Mouse (Mus musculus): ENCODE data around the gene Nectin4.

Gene Nectin4

GRCm38 (mm10) chr1:171360253-171360652, 9.6 kb upstream of the Nectin4 start:
- peak; percentile 42 to 60 for DNase-seq

- peak; percentile 96 for DNase-seq
Observed at GRCm38 (mm10) chr1:171360656-171361055, 9.2 kb upstream of the Nectin4 start, which contains the start of gene Klhdc9. Klhdc9 (minus strand) TSS chr1:171360798.

- DNase-seq, result peak; percentile 76 to 85
Observed at GRCm38 (mm10) chr1:171361106-171362103, 8.5 kb upstream of the Nectin4 start.

GRCm38 (mm10) chr1:171365934-171366333, 4.0 kb upstream of the Nectin4 start:
- DNase-seq, result no peak

- DNase-seq, result no peak
Observed at GRCm38 (mm10) chr1:171372880-171373279, 3.0 kb downstream of the Nectin4 start.

GRCm38 (mm10) chr1:171373946-171374345, 4.0 kb downstream of the Nectin4 start:
- no peak for DNase-seq

GRCm38 (mm10) chr1:171375646-171376097, 5.8 kb downstream of the Nectin4 start:
- no peak for DNase-seq

- no peak for DNase-seq
Observed at GRCm38 (mm10) chr1:171378298-171378697, 8.4 kb downstream of the Nectin4 start.

GRCm38 (mm10) chr1:171379935-171380599, 10.2 kb downstream of the Nectin4 start:
- peak; percentile 87 to 90 for DNase-seq

GRCm38 (mm10) chr1:171382096-171382620, 12.3 kb downstream of the Nectin4 start:
- DNase-seq, result no peak

GRCm38 (mm10) chr1:171384361-171384760, 14.5 kb downstream of the Nectin4 start:
- peak in 1 of 2 experiments; percentile 25 for DNase-seq

GRCm38 (mm10) chr1:171385171-171385570, 15.3 kb downstream of the Nectin4 start:
- no peak for DNase-seq

- DNase-seq, result peak; percentile 64 to 77
Observed at GRCm38 (mm10) chr1:171387099-171387498, 17.2 kb downstream of the Nectin4 start.

- DNase-seq, result peak in 1 of 2 experiments; percentile 23
Observed at GRCm38 (mm10) chr1:171388376-171389102, 18.6 kb downstream of the Nectin4 start, which contains the start of gene Arhgap30. Arhgap30 (plus strand) TSS chr1:171388954.

GRCm38 (mm10) chr1:171390101-171390500, 20.2 kb downstream of the Nectin4 start:
- no peak for DNase-seq

- DNase-seq, result no peak
Observed at GRCm38 (mm10) chr1:171401821-171402220, 31.9 kb downstream of the Nectin4 start.

- no peak for DNase-seq
Observed at GRCm38 (mm10) chr1:171402991-171403390, 33.1 kb downstream of the Nectin4 start.

GRCm38 (mm10) chr1:171407263-171407662, 37.4 kb downstream of the Nectin4 start:
- no peak for DNase-seq

GRCm38 (mm10) chr1:171410231-171410630, 40.3 kb downstream of the Nectin4 start:
- DNase-seq, result no peak

- peak; percentile 97 for DNase-seq
Observed at GRCm38 (mm10) chr1:171410947-171411484, 41.1 kb downstream of the Nectin4 start, which contains the start of gene Usf1. Usf1 (plus strand) TSS chr1:171411313.

GRCm38 (mm10) chr1:171411492-171411941, 41.6 kb downstream of the Nectin4 start:
- DNase-seq, result no peak

- peak; percentile 54 to 69 for DNase-seq
Observed at GRCm38 (mm10) chr1:171412001-171412441, 42.1 kb downstream of the Nectin4 start.

Measured in kidney, postnatal 4 days (tissue).